Mouse (Mus musculus) MEL (cell line): Measurements from ENCODE around the gene Ltbp3. TPM values are rescaled to one million over a fixed set of nuclear protein-coding genes. Genes with fewer than 3 reads are reported as not detected.
A peak's percentile ranks its signal among the peaks of the same experiment; 100 is the strongest.

Experiments
- DNase-seq: peaks from one replicate; pipeline ENCODE4 v3.0.0; 2011; ENCODE audit warnings: low read depth, low spot score
- H3K27ac ChIP-seq: 2 replicates; pipeline ENCODE4 v1.5.1; 2012; ENCODE audit warnings: low read depth, mild to moderate bottlenecking, control low read depth, low read length, moderate library complexity; ENCODE audit not compliant: control insufficient read depth
- H3K27me3 ChIP-seq, 2 experiments: fragments of 150-350 bp in 1 of 2; sonication (generic) in 1 of 2; 2 replicates each; pipeline ENCODE4 v1.6.1; 2012; ENCODE audit warnings: low read length in 2 of 2, mild to moderate bottlenecking in 2 of 2, improper control_type of control experiment in 1 of 2, moderate library complexity in 1 of 2; ENCODE audit not compliant: insufficient read depth in 2 of 2, control insufficient read depth in 1 of 2
- H3K36me3 ChIP-seq, 2 experiments: 2 replicates each; pipeline ENCODE4 v1.6.1; 2012 to 2014; ENCODE audit warnings: low read length in 2 of 2, improper control_type of control experiment in 1 of 2, inconsistent platforms in 1 of 2, mild to moderate bottlenecking in 1 of 2; ENCODE audit not compliant: insufficient read depth in 2 of 2, control insufficient read depth in 1 of 2
- H3K4me1 ChIP-seq, 2 experiments: fragments of 150-350 bp in 1 of 2; sonication (generic) in 1 of 2; 2 replicates each; pipeline ENCODE4 v1.6.1; 2012; ENCODE audit warnings: low read length in 2 of 2, improper control_type of control experiment in 1 of 2, mild to moderate bottlenecking in 1 of 2; ENCODE audit not compliant: insufficient read depth in 2 of 2, control insufficient read depth in 1 of 2
- H3K4me3 ChIP-seq, 2 experiments: fragments of 150-350 bp in 1 of 2; sonication (generic) in 1 of 2; 2 replicates each; pipeline ENCODE4 v1.5.1; 2012; ENCODE audit warnings: low read depth in 2 of 2, low read length in 2 of 2, mild to moderate bottlenecking in 2 of 2, moderate library complexity in 2 of 2, control low read depth in 1 of 2, improper control_type of control experiment in 1 of 2; ENCODE audit not compliant: control insufficient read depth in 1 of 2, insufficient read depth in 1 of 2
- H3K79me2 ChIP-seq: 2 replicates; pipeline ENCODE4 v1.6.1; 2012; ENCODE audit warnings: mild to moderate bottlenecking, low read length, moderate library complexity; ENCODE audit not compliant: control insufficient read depth, poor library complexity, insufficient read depth
- H3K9ac ChIP-seq: 2 replicates; pipeline ENCODE4 v1.6.1; 2012; ENCODE audit warnings: low read depth, mild to moderate bottlenecking, control low read depth, low read length, moderate library complexity; ENCODE audit not compliant: control insufficient read depth, poor library complexity, severe bottlenecking
- H3K9me3 ChIP-seq: fragments of 150-350 bp; sonication (generic); replicated peaks from 2 replicates; pipeline ENCODE4 v1.6.1; 2012; ENCODE audit warnings: mild to moderate bottlenecking, low read length, improper control_type of control experiment, moderate library complexity; ENCODE audit not compliant: insufficient read depth
- CTCF ChIP-seq, 3 experiments: IDR thresholded peaks in 2 of 3; conservative IDR thresholded peaks in 1 of 3; 2 replicates each; pipeline ENCODE4 v1.5.1; 2011 to 2012; ENCODE audit warnings: low read length in 3 of 3, low read depth in 2 of 3, mild to moderate bottlenecking in 2 of 3, improper control_type of control experiment in 1 of 3, inconsistent platforms in 1 of 3, mixed read lengths in 1 of 3, moderate library complexity in 1 of 3; ENCODE audit not compliant: control insufficient read depth in 1 of 3, insufficient read depth in 1 of 3, poor library complexity in 1 of 3, severe bottlenecking in 1 of 3
- E2F4 ChIP-seq: IDR thresholded peaks from 2 replicates; pipeline ENCODE4 v1.6.1; 2011; ENCODE audit warnings: low read depth, low read length, improper control_type of control experiment, borderline replicate concordance
- ELF1 ChIP-seq: IDR thresholded peaks from 2 replicates; pipeline ENCODE4 v1.6.1; 2014; ENCODE audit warnings: low read depth, mild to moderate bottlenecking, inconsistent platforms, low read length, improper control_type of control experiment, moderate library complexity
- EP300 ChIP-seq, 2 experiments: IDR thresholded peaks; 2 replicates each; pipeline ENCODE4 v1.6.1; 2011; ENCODE audit warnings: improper control_type of control experiment in 2 of 2, low read length in 2 of 2, low read depth in 1 of 2, mild to moderate bottlenecking in 1 of 2
- ETS1 ChIP-seq: IDR thresholded peaks from 2 replicates; pipeline ENCODE4 v1.6.1; 2012; ENCODE audit warnings: low read depth, mild to moderate bottlenecking, inconsistent platforms, low read length, improper control_type of control experiment, moderate library complexity
- HCFC1 ChIP-seq: IDR thresholded peaks from 2 replicates; pipeline ENCODE4 v1.6.1; 2012; ENCODE audit warnings: low read depth, mild to moderate bottlenecking, inconsistent platforms, low read length, improper control_type of control experiment, moderate library complexity
- JUND ChIP-seq: IDR thresholded peaks from 2 replicates; pipeline ENCODE4 v1.6.1; 2011; ENCODE audit warnings: low read depth, mild to moderate bottlenecking, improper control_type of control experiment, low read length
- MAFK ChIP-seq: IDR thresholded peaks from 2 replicates; pipeline ENCODE4 v1.6.1; 2011; ENCODE audit warnings: low read depth, mild to moderate bottlenecking, low read length, improper control_type of control experiment, borderline replicate concordance
- MAX ChIP-seq: IDR thresholded peaks from 2 replicates; pipeline ENCODE4 v1.6.1; 2011; ENCODE audit warnings: low read length, improper control_type of control experiment
- MAZ ChIP-seq: IDR thresholded peaks from 2 replicates; pipeline ENCODE4 v1.6.1; 2012; ENCODE audit warnings: low read depth, mild to moderate bottlenecking, inconsistent platforms, low read length, improper control_type of control experiment
- MEF2A ChIP-seq: IDR thresholded peaks from 2 replicates; pipeline ENCODE4 v1.6.1; 2014; ENCODE audit warnings: low read depth, mild to moderate bottlenecking, inconsistent platforms, low read length, improper control_type of control experiment; ENCODE audit not compliant: poor library complexity, insufficient replicate concordance, severe bottlenecking; ENCODE audit errors: extremely low read depth
- MXI1 ChIP-seq: IDR thresholded peaks from 2 replicates; pipeline ENCODE4 v1.6.1; 2011; ENCODE audit warnings: mild to moderate bottlenecking, low read depth, low read length, improper control_type of control experiment
- MYB ChIP-seq: IDR thresholded peaks from 2 replicates; pipeline ENCODE4 v1.6.1; 2011; ENCODE audit warnings: mild to moderate bottlenecking, low read depth, low read length, improper control_type of control experiment
- NELFE ChIP-seq: IDR thresholded peaks from 2 replicates; pipeline ENCODE4 v1.6.1; 2011; ENCODE audit warnings: low read depth, low read length, improper control_type of control experiment
- NRF1 ChIP-seq: IDR thresholded peaks from 2 replicates; pipeline ENCODE4 v1.6.1; 2014; ENCODE audit warnings: low read depth, mild to moderate bottlenecking, inconsistent platforms, low read length, improper control_type of control experiment, moderate library complexity; ENCODE audit not compliant: poor library complexity, insufficient read depth, severe bottlenecking
- POLR2AphosphoS2 ChIP-seq: IDR thresholded peaks from 2 replicates; pipeline ENCODE4 v1.6.1; 2011; ENCODE audit warnings: low read length, improper control_type of control experiment
- RAD21 ChIP-seq: IDR thresholded peaks from 2 replicates; pipeline ENCODE4 v1.6.1; 2011; ENCODE audit warnings: mild to moderate bottlenecking, low read depth, low read length, improper control_type of control experiment
- RCOR1 ChIP-seq: IDR thresholded peaks from 2 replicates; pipeline ENCODE4 v1.6.1; 2012; ENCODE audit warnings: low read depth, mild to moderate bottlenecking, inconsistent platforms, low read length, improper control_type of control experiment
- SIN3A ChIP-seq: IDR thresholded peaks from 2 replicates; pipeline ENCODE4 v1.6.1; 2012; ENCODE audit warnings: low read length, improper control_type of control experiment, inconsistent platforms
- SMC3 ChIP-seq: IDR thresholded peaks from 2 replicates; pipeline ENCODE4 v1.6.1; 2011; ENCODE audit warnings: low read depth, low read length, improper control_type of control experiment
- TBP ChIP-seq: IDR thresholded peaks from 2 replicates; pipeline ENCODE4 v1.8.0; 2011; ENCODE audit warnings: low read depth, low read length, improper control_type of control experiment
- TCF12 ChIP-seq: IDR thresholded peaks from 2 replicates; pipeline ENCODE4 v1.6.1; 2014; ENCODE audit warnings: low read depth, mild to moderate bottlenecking, inconsistent platforms, low read length, improper control_type of control experiment, moderate library complexity
- UBTF ChIP-seq: IDR thresholded peaks from 2 replicates; pipeline ENCODE4 v1.6.1; 2012; ENCODE audit warnings: low read depth, mild to moderate bottlenecking, inconsistent platforms, low read length, improper control_type of control experiment, moderate library complexity, borderline replicate concordance; ENCODE audit not compliant: insufficient read depth
- USF1 ChIP-seq: IDR thresholded peaks from 2 replicates; pipeline ENCODE4 v1.6.1; 2014; ENCODE audit warnings: low read depth, mild to moderate bottlenecking, inconsistent platforms, low read length, improper control_type of control experiment, moderate library complexity
- polyA plus RNA-seq, 2 experiments: library from polyadenylated mRNA; stranded (reverse) in 1 of 2; unstranded in 1 of 2; fragments of >175 nt in 1 of 2; fragments of >200 nt in 1 of 2; gene quantifications; 2 replicates each; pipeline versions ENCODE4 v1.2.1 to v1.2.4; 2012; ENCODE audit warnings: low replicate concordance in 2 of 2, low read depth in 1 of 2; ENCODE audit not compliant: insufficient read length in 2 of 2, insufficient read depth in 1 of 2, missing spikeins in 1 of 2
- total RNA-seq: library from RNA; depleted of rRNA; stranded (reverse); fragments of 300-350 nt; gene quantifications from 2 replicates; pipeline ENCODE4 v1.2.3, GENCODE M21; 2012

The Ltbp3 gene
- total and polyA plus RNA-seq, 3 experiments = 0.39 TPM; not detected in 2

DNA sequence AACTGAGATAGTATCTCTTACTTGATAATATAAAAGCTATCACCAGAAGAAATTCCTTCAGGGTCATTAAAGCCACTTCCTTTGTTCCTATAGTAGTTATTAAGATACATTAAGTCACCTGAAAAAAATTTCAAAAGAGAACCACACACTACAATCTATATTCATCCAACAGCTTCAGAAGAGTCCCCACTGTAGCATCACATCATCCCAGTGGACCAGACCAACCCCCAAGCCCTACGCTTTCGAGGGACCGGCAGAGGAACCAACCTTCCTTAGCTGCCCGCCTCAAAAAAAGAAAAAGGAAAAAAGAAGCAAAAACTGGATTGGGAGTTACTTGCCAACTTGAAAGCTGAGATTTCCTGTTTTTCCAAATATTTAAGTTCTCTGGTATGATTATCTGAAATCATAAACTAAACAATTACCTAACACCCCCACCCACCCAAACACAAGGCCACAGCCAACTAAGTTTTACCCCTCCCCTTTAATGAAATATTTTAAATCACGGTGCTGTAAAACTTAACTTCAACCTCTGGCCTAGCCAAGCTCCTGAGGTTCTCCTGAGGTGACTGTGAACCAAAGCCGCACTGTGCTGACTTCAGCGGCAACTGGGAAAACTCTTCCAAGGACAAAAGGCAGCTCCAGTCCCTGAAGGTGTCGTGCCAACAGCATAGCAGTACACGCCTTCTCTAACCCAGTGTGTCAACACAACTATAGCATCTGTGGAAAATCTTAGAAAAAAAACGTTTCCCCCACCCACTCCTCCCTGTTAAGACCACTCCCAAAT is 59.1 kb downstream of the Ltbp3 start (continued):
- TF ChIP-seq TCF12 (no peak), MAX (no peak), JUND (no peak), MEF2A (no peak), MXI1 (no peak; the same call in 1 of the 2 replicates), EP300 (IDR thresholded peaks at IDR 0.05; ENCODE audit: low read depth in 1 of 2, low read length in 2 of 2) (no peak), RCOR1 (peak; percentile 6; the same call in 1 of the 2 replicates), MAZ (no peak)
- TF ChIP-seq, all 39 proteins: peak for 9

DNA sequence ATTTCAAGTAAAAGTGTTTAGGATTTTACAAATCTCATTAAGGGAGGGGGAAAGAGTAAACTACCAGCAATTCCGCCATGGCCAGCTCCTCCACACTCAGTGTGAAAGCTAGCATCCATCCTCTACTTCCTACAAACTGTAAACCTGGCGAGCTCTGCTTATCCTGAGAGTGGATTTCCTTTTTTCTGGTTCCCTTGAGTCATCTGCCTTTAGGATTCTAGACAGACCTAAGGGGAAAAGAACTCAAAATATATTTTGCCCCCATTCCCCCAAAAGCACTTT is 59.6 kb downstream of the Ltbp3 start:
- Histone ChIP-seq H3K9me3 (no peaks in the 10 kb centered on the region), H3K4me1 (peaks cover 0 to 31% of the 10 kb centered on the region in 2 experiments; a peak in 2 of 4 replicates), H3K9ac (peak overlapping the region; percentile 90), H3K79me2 (peaks cover 52% of the 10 kb centered on the region), H3K27me3 (no peaks in the 10 kb centered on the region), H3K27ac (peak overlapping the region; percentile 98), H3K4me3 (peak overlapping the region; percentile 58 to 84), H3K36me3 (peaks cover 15 to 36% of the 10 kb centered on the region in 2 experiments)
- DNase-seq = no peak
- TF ChIP-seq EP300 (IDR thresholded peaks at IDR 0.05; ENCODE audit: low read depth in 1 of 2, low read length in 2 of 2) = no peak
- peak; percentile 5; the same call in 1 of the 2 replicates for TF ChIP-seq RCOR1
- TF ChIP-seq SIN3A = peak; percentile 6; the same call in 1 of the 2 replicates
- no peak for TF ChIP-seq JUND

DNA sequence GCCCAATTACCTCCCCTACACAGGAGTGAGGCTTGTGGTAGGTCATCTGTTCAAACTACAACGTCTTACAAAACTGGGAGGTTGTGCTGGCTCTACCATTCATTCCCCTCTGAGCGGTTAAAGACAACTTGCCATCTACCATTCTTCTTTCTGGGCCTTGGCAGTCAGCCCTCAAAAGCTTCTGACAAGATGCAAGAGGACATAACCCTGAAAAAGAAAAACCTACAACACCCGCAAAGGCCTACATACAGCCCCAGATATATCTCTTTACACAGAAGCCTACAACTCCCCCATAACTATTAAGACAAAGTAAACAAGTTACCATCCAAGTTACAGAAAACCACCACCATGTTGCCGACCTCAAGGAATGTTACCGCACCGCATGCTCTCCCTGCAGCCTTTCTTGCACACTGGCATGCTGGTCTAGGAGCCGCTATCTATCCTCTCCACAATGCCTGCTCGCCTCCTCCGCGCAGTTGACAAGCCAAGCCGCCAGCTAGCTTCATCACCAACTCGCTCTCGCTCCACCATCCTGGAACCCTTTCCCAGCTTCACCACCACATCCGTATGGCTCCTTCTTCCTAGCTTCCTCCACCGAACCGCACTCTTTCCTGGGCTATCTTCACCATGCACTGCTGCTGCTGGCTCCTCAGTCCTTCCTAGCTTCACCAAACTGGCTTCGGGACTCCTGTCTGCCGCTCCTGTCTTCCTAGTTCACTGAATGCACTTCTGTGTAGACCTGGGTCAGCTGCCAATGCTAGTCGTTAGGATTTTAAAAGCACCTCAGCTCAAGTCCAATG is 60.1 kb downstream of the Ltbp3 start:
- Histone ChIP-seq H3K9ac (peak overlapping the region; percentile 90), H3K27me3 (no peaks in the 10 kb centered on the region), H3K36me3 (peaks cover 15 to 35% of the 10 kb centered on the region in 2 experiments), H3K9me3 (no peaks in the 10 kb centered on the region), H3K4me3 (peak overlapping the region; percentile 58 to 84), H3K27ac (peak overlapping the region; percentile 98), H3K79me2 (peaks cover 52% of the 10 kb centered on the region), H3K4me1 (peaks cover 0 to 31% of the 10 kb centered on the region in 2 experiments; a peak in 2 of 4 replicates)
- peak; percentile 76 for DNase-seq
- TF ChIP-seq USF1 = no peak
- no peak for TF ChIP-seq ELF1
- TF ChIP-seq JUND = no peak
- no peak for TF ChIP-seq MAFK
- no peak for TF ChIP-seq NRF1
- no peak for TF ChIP-seq CTCF (IDR thresholded peaks at IDR 0.05 in 2 of 3, conservative IDR thresholded peaks at IDR 0.05 in 1 of 3; ENCODE audit: control insufficient read depth in 1 of 3, insufficient read depth in 1 of 3, low read depth in 2 of 3, low read length in 3 of 3, poor library complexity in 1 of 3, severe bottlenecking in 1 of 3)
- TF ChIP-seq SMC3 = 0 out of 2 replicates have a peak, but pooled peaks have one; percentile 10
- no peak for TF ChIP-seq MYB
- TF ChIP-seq TCF12 = peak; percentile 26; the same call in 1 of the 2 replicates
- TF ChIP-seq MAZ = 0 out of 2 replicates have a peak, but pooled peaks have one; percentile 31
- TF ChIP-seq MAX = peak; percentile 73
- peak; percentile 26; the same call in 1 of the 2 replicates for TF ChIP-seq ETS1
- no peak for TF ChIP-seq TBP
- TF ChIP-seq UBTF = 0 out of 2 replicates have a peak, but pooled peaks have one; percentile 54
- TF ChIP-seq HCFC1 = 0 out of 2 replicates have a peak, but pooled peaks have one; percentile 21
- no peak for TF ChIP-seq E2F4
- TF ChIP-seq NELFE = no peak
- peak; percentile 54; the same call in 1 of the 2 replicates for TF ChIP-seq POLR2AphosphoS2
- no peak for TF ChIP-seq RAD21
- TF ChIP-seq MEF2A = no peak
